Mouse (Mus musculus) MEL (cell line): ENCODE data around the gene Ube2f. TPM values are rescaled to one million over a fixed set of nuclear protein-coding genes. Genes with fewer than 3 reads are reported as not detected.

ENCODE experiments used
- DNase-seq: peaks from one replicate; pipeline ENCODE4 v3.0.0; 2011; ENCODE audit warnings: low read depth, low spot score
- H3K27ac ChIP-seq: 2 replicates; pipeline ENCODE4 v1.5.1; 2012; ENCODE audit warnings: low read depth, mild to moderate bottlenecking, control low read depth, low read length, moderate library complexity; ENCODE audit not compliant: control insufficient read depth
- H3K27me3 ChIP-seq, 2 experiments: fragments of 150-350 bp in 1 of 2; sonication (generic) in 1 of 2; 2 replicates each; pipeline ENCODE4 v1.6.1; 2012; ENCODE audit warnings: low read length in 2 of 2, mild to moderate bottlenecking in 2 of 2, improper control_type of control experiment in 1 of 2, moderate library complexity in 1 of 2; ENCODE audit not compliant: insufficient read depth in 2 of 2, control insufficient read depth in 1 of 2
- H3K36me3 ChIP-seq, 2 experiments: 2 replicates each; pipeline ENCODE4 v1.6.1; 2012 to 2014; ENCODE audit warnings: low read length in 2 of 2, improper control_type of control experiment in 1 of 2, inconsistent platforms in 1 of 2, mild to moderate bottlenecking in 1 of 2; ENCODE audit not compliant: insufficient read depth in 2 of 2, control insufficient read depth in 1 of 2
- H3K4me1 ChIP-seq, 2 experiments: fragments of 150-350 bp in 1 of 2; sonication (generic) in 1 of 2; 2 replicates each; pipeline ENCODE4 v1.6.1; 2012; ENCODE audit warnings: low read length in 2 of 2, improper control_type of control experiment in 1 of 2, mild to moderate bottlenecking in 1 of 2; ENCODE audit not compliant: insufficient read depth in 2 of 2, control insufficient read depth in 1 of 2
- H3K4me3 ChIP-seq, 2 experiments: fragments of 150-350 bp in 1 of 2; sonication (generic) in 1 of 2; 2 replicates each; pipeline ENCODE4 v1.5.1; 2012; ENCODE audit warnings: low read depth in 2 of 2, low read length in 2 of 2, mild to moderate bottlenecking in 2 of 2, moderate library complexity in 2 of 2, control low read depth in 1 of 2, improper control_type of control experiment in 1 of 2; ENCODE audit not compliant: control insufficient read depth in 1 of 2, insufficient read depth in 1 of 2
- H3K79me2 ChIP-seq: 2 replicates; pipeline ENCODE4 v1.6.1; 2012; ENCODE audit warnings: mild to moderate bottlenecking, low read length, moderate library complexity; ENCODE audit not compliant: control insufficient read depth, poor library complexity, insufficient read depth
- H3K9ac ChIP-seq: 2 replicates; pipeline ENCODE4 v1.6.1; 2012; ENCODE audit warnings: low read depth, mild to moderate bottlenecking, control low read depth, low read length, moderate library complexity; ENCODE audit not compliant: control insufficient read depth, poor library complexity, severe bottlenecking
- H3K9me3 ChIP-seq: fragments of 150-350 bp; sonication (generic); replicated peaks from 2 replicates; pipeline ENCODE4 v1.6.1; 2012; ENCODE audit warnings: mild to moderate bottlenecking, low read length, improper control_type of control experiment, moderate library complexity; ENCODE audit not compliant: insufficient read depth
- CHD1 ChIP-seq: IDR thresholded peaks from 2 replicates; pipeline ENCODE4 v1.6.1; 2012; ENCODE audit warnings: low read depth, mild to moderate bottlenecking, inconsistent platforms, low read length, improper control_type of control experiment
- CTCF ChIP-seq, 3 experiments: IDR thresholded peaks in 2 of 3; conservative IDR thresholded peaks in 1 of 3; 2 replicates each; pipeline ENCODE4 v1.5.1; 2011 to 2012; ENCODE audit warnings: low read length in 3 of 3, low read depth in 2 of 3, mild to moderate bottlenecking in 2 of 3, improper control_type of control experiment in 1 of 3, inconsistent platforms in 1 of 3, mixed read lengths in 1 of 3, moderate library complexity in 1 of 3; ENCODE audit not compliant: control insufficient read depth in 1 of 3, insufficient read depth in 1 of 3, poor library complexity in 1 of 3, severe bottlenecking in 1 of 3
- E2F4 ChIP-seq: IDR thresholded peaks from 2 replicates; pipeline ENCODE4 v1.6.1; 2011; ENCODE audit warnings: low read depth, low read length, improper control_type of control experiment, borderline replicate concordance
- EP300 ChIP-seq, 2 experiments: IDR thresholded peaks; 2 replicates each; pipeline ENCODE4 v1.6.1; 2011; ENCODE audit warnings: improper control_type of control experiment in 2 of 2, low read length in 2 of 2, low read depth in 1 of 2, mild to moderate bottlenecking in 1 of 2
- ETS1 ChIP-seq: IDR thresholded peaks from 2 replicates; pipeline ENCODE4 v1.6.1; 2012; ENCODE audit warnings: low read depth, mild to moderate bottlenecking, inconsistent platforms, low read length, improper control_type of control experiment, moderate library complexity
- GATA1 ChIP-seq: IDR thresholded peaks from 2 replicates; pipeline ENCODE4 v1.6.1; 2011; ENCODE audit warnings: low read depth, low read length, improper control_type of control experiment
- HCFC1 ChIP-seq: IDR thresholded peaks from 2 replicates; pipeline ENCODE4 v1.6.1; 2012; ENCODE audit warnings: low read depth, mild to moderate bottlenecking, inconsistent platforms, low read length, improper control_type of control experiment, moderate library complexity
- JUND ChIP-seq: IDR thresholded peaks from 2 replicates; pipeline ENCODE4 v1.6.1; 2011; ENCODE audit warnings: low read depth, mild to moderate bottlenecking, improper control_type of control experiment, low read length
- KAT2A ChIP-seq: conservative IDR thresholded peaks from 2 replicates; pipeline ENCODE4 v1.6.1; 2012; ENCODE audit warnings: low read depth, low read length, improper control_type of control experiment, inconsistent platforms
- MAFK ChIP-seq: IDR thresholded peaks from 2 replicates; pipeline ENCODE4 v1.6.1; 2011; ENCODE audit warnings: low read depth, mild to moderate bottlenecking, low read length, improper control_type of control experiment, borderline replicate concordance
- MAZ ChIP-seq: IDR thresholded peaks from 2 replicates; pipeline ENCODE4 v1.6.1; 2012; ENCODE audit warnings: low read depth, mild to moderate bottlenecking, inconsistent platforms, low read length, improper control_type of control experiment
- MEF2A ChIP-seq: IDR thresholded peaks from 2 replicates; pipeline ENCODE4 v1.6.1; 2014; ENCODE audit warnings: low read depth, mild to moderate bottlenecking, inconsistent platforms, low read length, improper control_type of control experiment; ENCODE audit not compliant: poor library complexity, insufficient replicate concordance, severe bottlenecking; ENCODE audit errors: extremely low read depth
- MXI1 ChIP-seq: IDR thresholded peaks from 2 replicates; pipeline ENCODE4 v1.6.1; 2011; ENCODE audit warnings: mild to moderate bottlenecking, low read depth, low read length, improper control_type of control experiment
- MYC ChIP-seq: IDR thresholded peaks from 2 replicates; pipeline ENCODE4 v1.6.1; 2011; ENCODE audit warnings: low read depth, mild to moderate bottlenecking, low read length, improper control_type of control experiment, moderate library complexity
- NELFE ChIP-seq: IDR thresholded peaks from 2 replicates; pipeline ENCODE4 v1.6.1; 2011; ENCODE audit warnings: low read depth, low read length, improper control_type of control experiment
- POLR2AphosphoS2 ChIP-seq: IDR thresholded peaks from 2 replicates; pipeline ENCODE4 v1.6.1; 2011; ENCODE audit warnings: low read length, improper control_type of control experiment
- POLR2AphosphoS5 ChIP-seq: IDR thresholded peaks from 2 replicates; pipeline ENCODE4 v1.6.1; 2012; ENCODE audit warnings: low read depth, borderline replicate concordance, mild to moderate bottlenecking, inconsistent platforms, low read length, moderate library complexity, mixed read lengths
- RAD21 ChIP-seq: IDR thresholded peaks from 2 replicates; pipeline ENCODE4 v1.6.1; 2011; ENCODE audit warnings: mild to moderate bottlenecking, low read depth, low read length, improper control_type of control experiment
- SIN3A ChIP-seq: IDR thresholded peaks from 2 replicates; pipeline ENCODE4 v1.6.1; 2012; ENCODE audit warnings: low read length, improper control_type of control experiment, inconsistent platforms
- SMC3 ChIP-seq: IDR thresholded peaks from 2 replicates; pipeline ENCODE4 v1.6.1; 2011; ENCODE audit warnings: low read depth, low read length, improper control_type of control experiment
- TAL1 ChIP-seq: IDR thresholded peaks from 2 replicates; pipeline ENCODE4 v1.6.1; 2012; ENCODE audit warnings: mild to moderate bottlenecking, inconsistent platforms, low read length, moderate library complexity, mixed read lengths
- TBP ChIP-seq: IDR thresholded peaks from 2 replicates; pipeline ENCODE4 v1.8.0; 2011; ENCODE audit warnings: low read depth, low read length, improper control_type of control experiment
- TCF12 ChIP-seq: IDR thresholded peaks from 2 replicates; pipeline ENCODE4 v1.6.1; 2014; ENCODE audit warnings: low read depth, mild to moderate bottlenecking, inconsistent platforms, low read length, improper control_type of control experiment, moderate library complexity
- UBTF ChIP-seq: IDR thresholded peaks from 2 replicates; pipeline ENCODE4 v1.6.1; 2012; ENCODE audit warnings: low read depth, mild to moderate bottlenecking, inconsistent platforms, low read length, improper control_type of control experiment, moderate library complexity, borderline replicate concordance; ENCODE audit not compliant: insufficient read depth
- USF1 ChIP-seq: IDR thresholded peaks from 2 replicates; pipeline ENCODE4 v1.6.1; 2014; ENCODE audit warnings: low read depth, mild to moderate bottlenecking, inconsistent platforms, low read length, improper control_type of control experiment, moderate library complexity
- USF2 ChIP-seq, 2 experiments: IDR thresholded peaks; 2 replicates each; pipeline ENCODE4 v1.6.1; 2011 to 2012; ENCODE audit warnings: improper control_type of control experiment in 2 of 2, low read length in 2 of 2, borderline replicate concordance in 1 of 2, inconsistent platforms in 1 of 2, low read depth in 1 of 2, mild to moderate bottlenecking in 1 of 2; ENCODE audit not compliant: insufficient read depth in 1 of 2
- ZC3H11A ChIP-seq: IDR thresholded peaks from 2 replicates; pipeline ENCODE4 v1.6.1; 2012; ENCODE audit warnings: low read depth, mild to moderate bottlenecking, inconsistent platforms, low read length, improper control_type of control experiment
- ZKSCAN1 ChIP-seq: IDR thresholded peaks from 2 replicates; pipeline ENCODE4 v1.6.1; 2012; ENCODE audit warnings: low read depth, mild to moderate bottlenecking, inconsistent platforms, low read length, improper control_type of control experiment, moderate library complexity
- ZMIZ1 ChIP-seq: IDR thresholded peaks from 2 replicates; pipeline ENCODE4 v1.6.1; 2012; ENCODE audit warnings: low read depth, mild to moderate bottlenecking, inconsistent platforms, low read length, improper control_type of control experiment, moderate library complexity
- ZNF384 ChIP-seq: IDR thresholded peaks from 2 replicates; pipeline ENCODE4 v1.6.1; 2012; ENCODE audit warnings: low read depth, mild to moderate bottlenecking, inconsistent platforms, low read length, improper control_type of control experiment
- polyA plus RNA-seq, 2 experiments: library from polyadenylated mRNA; stranded (reverse) in 1 of 2; unstranded in 1 of 2; fragments of >175 nt in 1 of 2; fragments of >200 nt in 1 of 2; gene quantifications; 2 replicates each; pipeline versions ENCODE4 v1.2.1 to v1.2.4; 2012; ENCODE audit warnings: low replicate concordance in 2 of 2, low read depth in 1 of 2; ENCODE audit not compliant: insufficient read length in 2 of 2, insufficient read depth in 1 of 2, missing spikeins in 1 of 2
- total RNA-seq: library from RNA; depleted of rRNA; stranded (reverse); fragments of 300-350 nt; gene quantifications from 2 replicates; pipeline ENCODE4 v1.2.3, GENCODE M21; 2012

Gene Ube2f
- total and polyA plus RNA-seq, 3 experiments: 57.4 to 71.3 TPM; not detected in 1

DNA sequence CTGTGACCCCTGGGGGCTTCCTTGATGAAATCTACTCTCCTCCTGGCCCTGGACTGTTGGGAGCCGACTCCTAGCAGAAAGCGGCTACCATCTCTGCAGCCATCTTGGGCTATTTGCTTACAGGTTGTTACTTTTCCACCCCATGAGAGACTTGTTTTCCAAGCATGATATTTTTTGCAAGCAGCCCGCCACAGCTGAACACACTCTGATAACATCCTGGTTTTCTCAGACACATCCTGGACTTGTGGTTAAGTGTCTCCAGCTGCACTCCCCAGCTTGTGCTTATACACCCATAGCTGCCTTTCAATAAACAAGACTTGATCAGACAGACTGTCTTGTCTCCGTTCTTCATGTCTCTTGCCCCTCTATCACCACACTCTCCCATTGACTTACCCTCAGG, 8.9 kb upstream of the Ube2f start:
- Histone ChIP-seq H3K27me3 (no peaks in the 10 kb centered on the region), H3K4me3 (no peak overlapping the region), H3K27ac (no peak overlapping the region), H3K9me3 (no peaks in the 10 kb centered on the region), H3K36me3 (peaks cover 0 to 11% of the 10 kb centered on the region in 2 experiments; a peak in 2 of 4 replicates), H3K9ac (no peak overlapping the region), H3K79me2 (no peaks in the 10 kb centered on the region), H3K4me1 (peaks cover 10 to 12% of the 10 kb centered on the region in 2 experiments)
- no peak for DNase-seq
- TF ChIP-seq SMC3 (no peak), MAFK (no peak), HCFC1 (no peak), E2F4 (no peak), MXI1 (no peak), ETS1 (peak; percentile 67), EP300 (IDR thresholded peaks at IDR 0.05; ENCODE audit: low read depth in 1 of 2, low read length in 2 of 2) (no peak), SIN3A (no peak), USF1 (no peak), ZKSCAN1 (no peak), CTCF (IDR thresholded peaks at IDR 0.05 in 2 of 3, conservative IDR thresholded peaks at IDR 0.05 in 1 of 3; ENCODE audit: control insufficient read depth in 1 of 3, insufficient read depth in 1 of 3, low read depth in 2 of 3, low read length in 3 of 3, poor library complexity in 1 of 3, severe bottlenecking in 1 of 3) (no peak), TCF12 (0 out of 2 replicates have a peak, but pooled peaks have one; percentile 28), ZMIZ1 (no peak), ZNF384 (no peak), TBP (no peak), CHD1 (no peak), USF2 (IDR thresholded peaks at IDR 0.05; ENCODE audit: borderline replicate concordance in 1 of 2, insufficient read depth in 1 of 2, low read depth in 1 of 2, low read length in 2 of 2) (no peak), KAT2A (no peak), MYC (no peak), GATA1 (peak; percentile 6; the same call in 1 of the 2 replicates), MAZ (no peak), POLR2AphosphoS2 (no peak), MEF2A (no peak), ZC3H11A (no peak), TAL1 (peak; percentile 66), UBTF (no peak), NELFE (no peak), JUND (no peak), RAD21 (no peak), POLR2AphosphoS5 (no peak)
